Mouse (Mus musculus) intestine, embryonic 14.5 days (tissue): ENCODE measurements around the gene Bbc3. TPM values are rescaled to one million over a fixed set of nuclear protein-coding genes. Genes with fewer than 3 reads are reported as not detected.
A peak's percentile ranks its signal among the peaks of the same experiment; 100 is the strongest.

Source experiments
- ATAC-seq: fragments of 200-750 bp; cut with Nextera tagmentation; replicated peaks from 2 replicates; pipeline ENCODE4 v1.8.0; 2017; ENCODE audit warnings: low read depth, moderate number of reproducible peaks, moderate TSS enrichment, moderate library complexity; ENCODE audit not compliant: low FRiP score, low TSS enrichment
- DNase-seq: peaks from one replicate; pipeline ENCODE4 v3.0.0-alpha.2; 2018; ENCODE audit warnings: low spot score
- H3K27ac ChIP-seq: fragments of 300-500 bp; sonication (generic); 2 replicates; pipeline ENCODE4 v1.5.1; 2014; ENCODE audit warnings: low read depth, mild to moderate bottlenecking, control low read depth
- H3K27me3 ChIP-seq: fragments of 300-500 bp; sonication (generic); replicated peaks from 2 replicates; pipeline ENCODE4 v1.6.1; 2014; ENCODE audit warnings: low read length, control low read depth; ENCODE audit not compliant: control insufficient read depth, insufficient read depth
- H3K36me3 ChIP-seq: fragments of 300-500 bp; sonication (generic); 2 replicates; pipeline ENCODE4 v1.6.1; 2014; ENCODE audit warnings: low read length, control low read depth; ENCODE audit not compliant: control insufficient read depth, insufficient read depth
- H3K4me1 ChIP-seq: fragments of 300-500 bp; sonication (generic); replicated peaks from 2 replicates; pipeline ENCODE4 v1.6.1; 2014; ENCODE audit warnings: low read length, control low read depth, mixed read lengths; ENCODE audit not compliant: control insufficient read depth, insufficient read depth
- H3K4me2 ChIP-seq: fragments of 300-500 bp; sonication (generic); 2 replicates; pipeline ENCODE4 v1.6.1; 2014; ENCODE audit warnings: low read length
- H3K4me3 ChIP-seq: fragments of 300-500 bp; sonication (generic); 2 replicates; pipeline ENCODE4 v1.5.1; 2014; ENCODE audit warnings: low read depth, low read length, control low read depth, mixed read lengths
- H3K9ac ChIP-seq: fragments of 300-500 bp; sonication (generic); 2 replicates; pipeline ENCODE4 v1.6.1; 2014; ENCODE audit warnings: mild to moderate bottlenecking, low read length
- H3K9me3 ChIP-seq: fragments of 300-500 bp; sonication (generic); 2 replicates; pipeline ENCODE4 v1.6.1; 2016; ENCODE audit warnings: low read length, control low read depth; ENCODE audit not compliant: control insufficient read depth
- WGBS: fragments of 180-500 bp; shearing (Covaris S2); extraction: QIAGEN DNeasy Blood & Tissue Kit; methylation state at CpG from one replicate; pipeline ENCODE4 v1.1.7; 2014; 5-methylcytosine and 5-hydroxymethylcytosine counted together
- polyA plus RNA-seq: library from polyadenylated mRNA; unstranded; fragments of >200 nt; fragmentation: Nextera tagmentation; extraction: Ambion mirVana; gene quantifications from 2 replicates; pipeline ENCODE4 v1.2.1, GENCODE M21; 2014

Gene Bbc3
- polyA plus RNA-seq, 1 experiment from 2014 or later: 4.9 TPM

DNA sequence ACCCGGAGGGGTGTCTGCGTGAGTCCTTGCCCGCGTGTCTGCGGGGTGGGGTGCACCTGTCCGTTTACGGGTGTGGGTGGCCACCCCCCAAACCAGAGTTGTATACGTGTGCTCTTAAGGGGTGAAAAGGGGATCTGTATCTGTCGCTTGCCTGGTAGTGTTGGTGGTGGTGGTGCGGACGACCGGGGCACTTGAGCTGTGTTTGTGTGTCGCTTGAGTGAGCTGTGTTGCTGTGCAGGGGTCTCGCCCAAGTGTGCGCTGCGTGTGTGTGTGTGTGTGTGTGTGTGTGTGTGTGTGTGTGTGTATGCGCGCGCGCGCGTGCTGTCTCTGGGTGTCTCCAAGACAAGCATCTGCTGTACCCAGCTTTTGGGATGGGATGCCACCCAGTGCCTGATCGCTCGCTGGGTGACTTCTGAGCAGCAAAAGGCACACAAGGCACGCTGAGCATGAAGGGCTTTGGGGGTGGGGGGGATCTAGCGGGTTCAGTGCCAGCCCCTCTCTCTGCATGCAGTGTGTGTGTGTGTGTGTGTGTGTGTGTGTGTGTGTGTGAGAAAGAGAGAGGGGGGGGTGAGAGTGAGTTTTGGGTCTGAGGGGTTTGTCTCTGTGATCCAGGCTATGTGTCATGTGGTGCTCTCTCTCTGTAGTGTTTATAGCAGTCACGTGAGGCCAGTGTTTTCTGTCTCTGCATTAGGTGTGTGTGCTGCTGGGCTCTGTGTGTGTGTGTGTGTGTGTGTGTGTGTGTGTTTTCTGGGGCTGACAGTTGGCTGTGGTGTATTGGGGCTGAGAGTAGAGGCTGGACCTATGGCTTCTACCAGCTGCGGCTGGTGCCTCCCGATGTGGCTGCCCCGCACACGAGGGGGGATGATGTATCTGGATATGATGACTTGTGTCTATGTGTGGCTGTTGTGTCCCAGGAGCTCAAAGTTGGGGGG is 2.6 kb downstream of the Bbc3 start:
- Histone ChIP-seq H3K4me2 (peak overlapping the region; percentile 95), H3K9me3 (no peaks in the 10 kb centered on the region), H3K27me3 (no peaks in the 10 kb centered on the region), H3K4me1 (peaks cover 29% of the 10 kb centered on the region), H3K4me3 (peak overlapping the region; percentile 62), H3K9ac (peak overlapping the region; percentile 49; the same call in 1 of the 2 replicates), H3K27ac (no peak overlapping the region), H3K36me3 (no peaks in the 10 kb centered on the region)
- whole genome bisulfite sequencing: 0% methylated on average over 31 of the region's 31 CpGs
- peak; percentile 63 for DNase-seq
- ATAC-seq: no peak

DNA sequence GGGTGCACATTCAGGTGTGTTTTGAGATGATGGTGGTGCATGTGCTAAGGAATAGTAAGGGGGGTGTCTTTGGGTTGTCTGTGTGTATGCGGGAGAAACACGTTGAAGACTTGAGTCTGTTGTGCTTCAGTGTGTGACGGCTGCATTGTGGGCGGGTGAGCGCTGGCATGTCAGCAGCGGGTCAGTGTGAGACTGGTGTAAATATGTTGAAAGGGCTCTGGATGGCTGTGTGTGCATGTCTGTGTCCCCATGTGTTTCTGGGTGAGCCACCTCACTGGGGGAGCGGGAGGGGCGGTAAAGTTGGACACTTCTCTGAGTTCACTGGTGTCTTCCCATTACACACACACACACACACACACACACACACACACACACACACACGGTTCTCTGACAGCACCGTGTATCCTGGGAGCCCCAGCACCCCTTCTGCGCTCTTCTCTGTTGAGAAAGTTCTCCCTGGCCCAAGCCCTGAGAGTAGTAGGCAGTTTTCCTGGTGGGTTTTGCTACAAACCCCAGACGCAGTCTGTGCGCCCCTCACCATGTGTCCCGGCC is 3.3 kb downstream of the Bbc3 start:
- DNase-seq: peak; percentile 74
- 2% methylated on average over 14 of the region's 14 CpGs for WGBS
- peaks cover 29% of the 10 kb centered on the region for H3K4me1 ChIP-seq

DNA sequence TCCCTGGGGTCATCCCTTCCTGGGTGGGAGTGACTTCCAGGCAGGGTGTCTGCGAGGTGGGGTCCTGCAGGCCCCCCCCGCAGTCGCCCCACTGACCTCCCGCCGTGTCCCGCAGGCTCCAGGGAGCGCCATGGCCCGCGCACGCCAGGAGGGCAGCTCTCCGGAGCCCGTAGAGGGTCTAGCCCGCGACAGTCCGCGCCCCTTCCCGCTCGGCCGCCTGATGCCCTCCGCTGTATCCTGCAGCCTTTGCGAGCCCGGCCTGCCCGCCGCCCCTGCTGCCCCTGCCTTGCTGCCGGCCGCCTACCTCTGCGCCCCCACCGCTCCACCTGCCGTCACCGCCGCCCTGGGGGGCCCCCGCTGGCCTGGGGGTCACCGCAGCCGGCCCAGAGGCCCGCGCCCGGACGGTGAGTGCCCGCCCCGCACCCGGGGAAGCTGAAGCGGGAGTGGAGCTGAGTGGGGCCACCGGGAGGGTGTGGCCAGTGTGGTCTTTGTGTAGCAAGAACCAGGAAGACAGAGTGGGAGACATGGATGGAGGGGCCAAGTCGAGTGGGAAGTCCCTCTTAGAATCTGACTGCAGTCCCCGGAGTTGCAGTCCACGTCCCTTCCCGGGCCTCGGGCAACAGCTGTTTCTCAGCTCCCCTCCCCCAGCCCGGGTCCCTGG is 3.9 kb downstream of the Bbc3 start:
- peak overlapping the region; percentile 62 for H3K4me3 ChIP-seq
- peak overlapping the region; percentile 95 for H3K4me2 ChIP-seq
- H3K36me3 ChIP-seq: no peaks in the 10 kb centered on the region
- no peak for ATAC-seq
- H3K27me3 ChIP-seq: no peaks in the 10 kb centered on the region
- peak overlapping the region; percentile 93 for H3K27ac ChIP-seq
- peak overlapping the region; percentile 69 for H3K9ac ChIP-seq
- H3K9me3 ChIP-seq: no peaks in the 10 kb centered on the region
- DNase-seq: peak; percentile 81
- peaks cover 29% of the 10 kb centered on the region for H3K4me1 ChIP-seq
- under 1% methylated on average over 49 of the region's 49 CpGs for WGBS

More for the DNA sequence above, 3.3 kb downstream of the Bbc3 start:
- no peaks in the 10 kb centered on the region for H3K9me3 ChIP-seq
- H3K4me3 ChIP-seq: peak overlapping the region; percentile 62
- H3K27me3 ChIP-seq: no peaks in the 10 kb centered on the region
- H3K36me3 ChIP-seq: no peaks in the 10 kb centered on the region
- peak overlapping the region; percentile 93 for H3K27ac ChIP-seq
- peak overlapping the region; percentile 95 for H3K4me2 ChIP-seq
- no peak for ATAC-seq
- H3K9ac ChIP-seq: peak overlapping the region; percentile 69

DNA sequence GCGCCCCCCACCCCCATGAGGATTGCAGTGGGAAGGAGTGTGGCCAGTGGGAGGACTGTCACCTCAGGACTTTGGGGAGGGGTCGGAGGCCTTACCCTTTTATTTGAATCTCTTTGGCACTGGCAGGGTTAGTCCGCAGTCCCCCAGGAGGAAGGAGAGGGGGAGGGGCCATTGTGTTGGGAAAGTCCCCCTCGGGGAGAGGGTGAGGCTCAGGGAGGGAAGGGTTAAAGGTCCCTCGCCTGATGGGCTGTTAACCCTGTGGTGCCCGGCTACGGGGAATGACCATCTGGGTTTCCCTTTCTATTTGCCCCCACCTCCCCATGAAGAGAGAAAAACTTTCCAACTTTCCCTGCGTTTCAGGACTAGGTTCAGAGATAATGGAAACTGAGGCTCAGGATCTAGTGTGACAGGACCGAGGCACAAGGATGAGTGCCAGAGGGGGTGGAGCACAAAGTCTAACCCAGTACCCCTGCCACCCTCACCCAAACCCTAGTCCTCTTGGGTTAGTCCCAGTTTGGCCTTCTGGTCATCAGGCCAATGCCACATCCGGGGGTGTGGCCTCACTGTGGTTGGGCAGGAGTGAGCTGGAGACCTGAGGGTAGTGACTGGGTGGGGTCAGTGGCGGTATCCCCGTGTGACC is 4.6 kb downstream of the Bbc3 start:
- H3K4me3 ChIP-seq: peak overlapping the region; percentile 62
- peak overlapping the region; percentile 95 for H3K4me2 ChIP-seq
- 0% methylated on average over 11 of the region's 12 CpGs for WGBS
- H3K27me3 ChIP-seq: no peaks in the 10 kb centered on the region
- H3K4me1 ChIP-seq: peaks cover 29% of the 10 kb centered on the region
- H3K27ac ChIP-seq: peak overlapping the region; percentile 93
- no peaks in the 10 kb centered on the region for H3K36me3 ChIP-seq
- peak overlapping the region; percentile 69 for H3K9ac ChIP-seq
- H3K9me3 ChIP-seq: no peaks in the 10 kb centered on the region
- ATAC-seq (peak; percentile 24; the same call in 1 of the 2 replicates), DNase-seq (peak; percentile 84)

DNA sequence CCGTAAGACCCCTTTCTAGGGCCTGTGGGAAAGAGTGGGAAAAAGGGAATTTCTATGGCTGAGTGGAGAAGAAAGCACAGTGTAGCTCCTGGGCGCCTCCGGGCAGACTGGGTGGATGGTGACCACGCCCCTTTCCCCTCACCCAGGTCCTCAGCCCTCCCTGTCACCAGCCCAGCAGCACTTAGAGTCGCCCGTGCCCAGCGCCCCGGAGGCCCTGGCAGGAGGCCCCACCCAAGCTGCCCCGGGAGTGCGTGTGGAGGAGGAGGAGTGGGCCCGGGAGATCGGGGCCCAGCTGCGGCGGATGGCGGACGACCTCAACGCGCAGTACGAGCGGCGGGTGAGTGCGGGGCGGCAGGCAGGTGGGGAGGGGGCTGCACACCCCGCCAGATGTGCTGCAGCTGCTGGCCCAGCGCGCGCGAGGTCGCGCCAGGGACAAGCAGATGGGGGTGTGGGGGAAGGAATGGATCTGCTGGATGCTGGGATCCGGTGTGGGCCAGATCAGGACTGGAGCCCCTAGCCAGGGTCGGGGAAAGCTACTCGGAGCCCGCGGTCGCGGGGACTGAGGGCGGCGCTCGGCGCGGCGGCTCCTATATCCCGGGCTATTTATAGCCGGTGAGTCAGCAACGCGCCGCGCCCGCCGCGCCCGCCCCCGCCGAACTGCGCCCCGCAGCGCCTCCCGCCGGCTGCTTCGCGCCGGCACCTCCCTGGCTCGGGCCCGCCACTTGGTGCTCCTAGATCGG is 5.5 kb downstream of the Bbc3 start:
- ATAC-seq: peak; percentile 70
- Histone ChIP-seq H3K4me2 (peak overlapping the region; percentile 95), H3K27me3 (no peaks in the 10 kb centered on the region), H3K4me1 (peaks cover 29% of the 10 kb centered on the region), H3K36me3 (no peaks in the 10 kb centered on the region), H3K27ac (peak overlapping the region; percentile 93), H3K4me3 (peak overlapping the region; percentile 62), H3K9ac (peak overlapping the region; percentile 75), H3K9me3 (no peaks in the 10 kb centered on the region)
- peak; percentile 91 for DNase-seq
- WGBS: under 1% methylated on average over 57 of the region's 66 CpGs

DNA sequence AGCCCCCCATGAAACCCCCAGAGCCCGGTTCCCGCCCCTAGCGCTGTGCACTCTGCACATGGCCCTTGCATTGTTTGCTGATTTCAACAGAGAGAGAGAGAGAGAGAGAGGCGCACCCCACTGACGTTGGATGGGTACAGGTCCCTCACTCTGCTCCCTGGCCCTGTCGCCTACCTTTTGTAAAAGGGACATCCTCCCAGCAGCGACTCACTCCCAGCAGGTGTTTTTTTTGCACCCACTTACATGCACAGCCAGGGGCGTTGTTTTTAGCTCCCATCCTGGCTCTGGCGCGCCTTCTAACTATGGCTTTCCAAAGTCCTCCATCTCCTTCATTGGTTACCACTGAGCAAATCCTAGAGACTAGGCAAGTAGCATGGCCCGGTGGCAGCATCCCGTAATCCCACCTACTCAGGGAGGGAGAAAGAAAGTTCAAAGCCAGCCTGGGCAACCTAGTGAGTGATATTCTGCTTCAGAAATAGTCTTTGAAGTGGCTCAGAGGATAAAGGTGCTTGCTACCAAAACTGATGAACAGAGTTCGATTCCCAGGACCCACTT is 6.1 kb downstream of the Bbc3 start:
- Histone ChIP-seq H3K4me2 (peak overlapping the region; percentile 95), H3K9me3 (no peaks in the 10 kb centered on the region), H3K4me1 (peaks cover 29% of the 10 kb centered on the region), H3K4me3 (peak overlapping the region; percentile 62), H3K36me3 (no peaks in the 10 kb centered on the region), H3K9ac (peak overlapping the region; percentile 75), H3K27ac (peak overlapping the region; percentile 93), H3K27me3 (no peaks in the 10 kb centered on the region)
- WGBS: 11% methylated on average over 13 of the region's 13 CpGs
- DNase-seq: no peak
- ATAC-seq: no peak; the same call in 1 of the 2 replicates

DNA sequence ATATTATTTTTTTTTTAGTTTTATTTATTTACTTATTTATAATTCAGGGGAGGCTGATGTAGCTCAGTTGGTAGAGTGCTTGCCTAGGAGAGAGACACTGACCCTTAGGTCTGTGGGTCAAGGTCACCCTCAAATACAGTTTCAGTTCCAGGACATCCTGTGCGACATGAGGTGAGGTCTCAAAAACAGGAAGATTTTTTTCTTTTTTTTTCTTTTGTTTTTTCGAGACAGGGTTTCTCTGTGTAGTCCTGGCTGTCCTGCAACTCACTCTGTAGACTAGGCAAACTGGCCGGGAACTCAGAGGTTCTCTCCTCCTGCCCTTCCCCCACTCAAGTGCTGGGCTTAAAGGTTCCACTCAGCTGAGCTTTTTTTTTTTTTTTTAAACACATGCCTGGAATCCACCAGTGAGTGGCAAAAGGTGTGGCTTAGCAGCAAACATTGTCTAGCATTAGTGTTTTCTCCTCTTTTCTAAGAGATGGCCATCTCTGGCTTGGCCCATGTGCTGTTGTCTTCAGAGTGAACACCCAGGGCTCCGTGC is 7.1 kb downstream of the Bbc3 start:
- H3K4me2 ChIP-seq: no peak overlapping the region
- no peak for DNase-seq

More for the DNA sequence above, 7.1 kb downstream of the Bbc3 start:
- no peaks in the 10 kb centered on the region for H3K9me3 ChIP-seq
- whole genome bisulfite sequencing: 55% methylated on average over 4 of the region's 4 CpGs
- H3K36me3 ChIP-seq: no peaks in the 10 kb centered on the region
- no peak overlapping the region for H3K4me3 ChIP-seq
- no peak for ATAC-seq
- no peak overlapping the region for H3K9ac ChIP-seq
- no peak overlapping the region for H3K27ac ChIP-seq
- H3K27me3 ChIP-seq: no peaks in the 10 kb centered on the region
- H3K4me1 ChIP-seq: peaks cover 26% of the 10 kb centered on the region
